Mouse (Mus musculus): ENCODE results near the gene Ttn. TPM values are rescaled to one million over a fixed set of nuclear protein-coding genes. Genes with fewer than 3 reads are reported as not detected.
"Not testable (repeated sequence)": the region's sequence is repeated elsewhere in the genome, so short reads cannot be mapped to it uniquely, and the experiment has no call there.

The Ttn gene
- polyA plus RNA-seq (2015; fragmentation: Nextera tagmentation; extraction: Ambion mirVana), result 9.5 and 15.2 TPM in 2 replicates

GRCm38 (mm10) chr2:76982391-76983145 lies at the start of gene Ttn:
Gene Ttn, minus strand, starts transcription at chr2:76982547.
- 82% methylated on average over 18 of the region's 18 CpGs for WGBS
- no peak for ATAC-seq (replicated peaks; ENCODE audit: low FRiP score)
- no peaks in the 10 kb centered on the region for H3K36me3 ChIP-seq
- H3K4me1 ChIP-seq, result no peaks in the 10 kb centered on the region
- no peaks in the 10 kb centered on the region for H3K27me3 ChIP-seq
- H3K9ac ChIP-seq, result no peak within 1 kb of the TSS
- H3K4me2 ChIP-seq, result no peak within 1 kb of the TSS
- no peak within 1 kb of the TSS for H3K4me3 ChIP-seq (replicated peaks)
- H3K27ac ChIP-seq, result no peak within 1 kb of the TSS
- H3K9me3 ChIP-seq (replicated peaks), result no peaks in the 10 kb centered on the region

DNA sequence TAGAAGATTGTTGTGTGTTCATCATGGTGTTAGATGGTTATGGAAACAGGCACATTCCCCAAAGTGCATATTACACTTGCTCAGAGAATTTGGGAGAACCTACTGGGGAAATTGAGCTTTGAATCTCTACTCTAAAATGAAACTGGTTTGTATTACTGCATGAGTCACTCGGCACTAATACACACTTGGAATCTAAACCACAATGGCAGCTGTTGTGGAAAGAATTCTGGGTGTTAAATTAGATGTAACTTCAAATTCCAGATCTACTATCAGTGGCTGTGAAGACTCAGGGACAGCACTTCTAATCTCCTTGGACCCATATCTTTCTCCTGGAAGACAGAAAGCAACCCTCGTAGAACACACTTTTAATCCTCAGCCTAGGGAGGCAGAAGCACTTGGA lies 38.3 kb upstream of the Ttn start:
- Histone ChIP-seq H3K4me3 (replicated peaks) (no peak overlapping the region), H3K4me1 (no peaks in the 10 kb centered on the region), H3K9me3 (replicated peaks) (no peaks in the 10 kb centered on the region), H3K27ac (no peak overlapping the region), H3K36me3 (no peaks in the 10 kb centered on the region), H3K9ac (no peak overlapping the region), H3K27me3 (no peaks in the 10 kb centered on the region), H3K4me2 (no peak overlapping the region)
- WGBS, result 75% methylated on average over 2 of the region's 2 CpGs
- no peak for ATAC-seq (replicated peaks; ENCODE audit: low FRiP score)

GRCm38 (mm10) chr2:77017735-77018134 lies 35.4 kb upstream of the Ttn start:
- no peak overlapping the region for H3K9ac ChIP-seq
- no peaks in the 10 kb centered on the region for H3K4me1 ChIP-seq

GRCm38 (mm10) chr2:77013449-77013848 lies 31.1 kb upstream of the Ttn start:
- H3K27me3 ChIP-seq; H3K4me3 ChIP-seq (replicated peaks); H3K27ac ChIP-seq; H3K9me3 ChIP-seq (replicated peaks); H3K9ac ChIP-seq; H3K36me3 ChIP-seq; H3K4me1 ChIP-seq; H3K4me2 ChIP-seq; ATAC-seq (replicated peaks; ENCODE audit: low FRiP score): not testable (repeated sequence)
- 92% methylated on average over 6 of the region's 6 CpGs for WGBS

More at GRCm38 (mm10) chr2:77017735-77018134, 35.4 kb upstream of the Ttn start:
- Histone ChIP-seq H3K9me3 (replicated peaks) (no peaks in the 10 kb centered on the region), H3K4me2 (no peak overlapping the region), H3K36me3 (no peaks in the 10 kb centered on the region), H3K4me3 (replicated peaks) (no peak overlapping the region), H3K27me3 (no peaks in the 10 kb centered on the region), H3K27ac (no peak overlapping the region)
- 70% methylated on average over 4 of the region's 4 CpGs for WGBS
- ATAC-seq (replicated peaks; ENCODE audit: low FRiP score), result no peak

DNA sequence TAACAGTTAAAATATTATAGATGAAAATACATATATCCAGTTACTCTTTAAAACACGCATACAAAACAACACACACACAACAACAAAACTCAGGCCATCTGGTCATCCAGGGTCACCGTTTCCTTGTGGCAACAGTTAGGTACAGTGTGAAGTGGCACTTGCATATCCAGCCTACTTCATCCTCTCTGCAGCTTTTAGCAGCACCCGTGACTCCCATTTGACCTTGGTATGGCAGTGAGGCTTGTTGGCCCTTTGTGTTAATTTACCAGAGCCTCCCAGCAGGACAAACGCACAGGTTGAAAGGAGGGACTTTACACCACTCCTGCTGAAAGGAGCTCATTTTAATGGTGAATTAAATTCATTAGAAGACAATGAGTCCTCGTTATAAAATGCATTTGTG lies 29.6 kb upstream of the Ttn start:
- H3K4me3 ChIP-seq (replicated peaks), result no peak overlapping the region
- no peaks in the 10 kb centered on the region for H3K9me3 ChIP-seq (replicated peaks)
- H3K9ac ChIP-seq, result no peak overlapping the region
- 66% methylated on average over 5 of the region's 5 CpGs for WGBS
- H3K36me3 ChIP-seq, result no peaks in the 10 kb centered on the region
- no peak for ATAC-seq (replicated peaks; ENCODE audit: low FRiP score)
- H3K4me2 ChIP-seq, result no peak overlapping the region
- H3K4me1 ChIP-seq, result no peaks in the 10 kb centered on the region
- H3K27ac ChIP-seq, result no peak overlapping the region
- no peaks in the 10 kb centered on the region for H3K27me3 ChIP-seq

DNA sequence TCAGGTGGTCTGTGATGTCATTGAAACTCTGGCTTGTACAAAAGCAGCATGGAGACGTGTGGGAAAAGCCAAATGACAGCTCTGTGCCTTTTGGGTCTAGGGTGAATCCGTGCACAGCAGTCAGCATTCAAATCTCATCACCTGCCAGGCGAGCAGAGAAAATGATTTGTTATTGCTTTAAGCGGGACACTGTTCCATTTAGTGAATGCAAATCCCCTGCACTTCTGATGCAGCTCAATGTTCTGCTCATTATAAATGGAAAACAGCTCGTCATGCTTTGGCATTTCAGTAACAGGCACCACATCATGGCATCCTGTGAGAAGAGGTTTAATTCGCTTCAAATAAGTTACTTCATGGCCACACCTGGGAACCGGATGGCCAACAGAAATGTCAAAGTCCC lies 24.7 kb upstream of the Ttn start:
- no peak overlapping the region for H3K9ac ChIP-seq
- no peaks in the 10 kb centered on the region for H3K4me1 ChIP-seq
- H3K27me3 ChIP-seq, result no peaks in the 10 kb centered on the region
- H3K4me2 ChIP-seq, result no peak overlapping the region
- no peak overlapping the region for H3K27ac ChIP-seq
- WGBS, result 81% methylated on average over 7 of the region's 7 CpGs
- no peaks in the 10 kb centered on the region for H3K36me3 ChIP-seq
- no peak overlapping the region for H3K4me3 ChIP-seq (replicated peaks)
- ATAC-seq (replicated peaks; ENCODE audit: low FRiP score), result no peak
- H3K9me3 ChIP-seq (replicated peaks), result no peaks in the 10 kb centered on the region

GRCm38 (mm10) chr2:77003148-77003547 lies 20.8 kb upstream of the Ttn start:
- no peak overlapping the region for H3K4me3 ChIP-seq (replicated peaks)
- WGBS, result 77% methylated on average over 2 of the region's 2 CpGs
- no peaks in the 10 kb centered on the region for H3K9me3 ChIP-seq (replicated peaks)
- H3K9ac ChIP-seq, result no peak overlapping the region
- H3K4me2 ChIP-seq, result no peak overlapping the region
- no peaks in the 10 kb centered on the region for H3K27me3 ChIP-seq
- no peak overlapping the region for H3K27ac ChIP-seq
- H3K4me1 ChIP-seq, result no peaks in the 10 kb centered on the region
- no peak for ATAC-seq (replicated peaks; ENCODE audit: low FRiP score)
- H3K36me3 ChIP-seq, result no peaks in the 10 kb centered on the region

GRCm38 (mm10) chr2:76998351-76998750 lies 16.0 kb upstream of the Ttn start:
- Histone ChIP-seq H3K9me3 (replicated peaks) (no peaks in the 10 kb centered on the region), H3K27me3 (no peaks in the 10 kb centered on the region), H3K27ac (no peak overlapping the region), H3K4me3 (replicated peaks) (no peak overlapping the region), H3K4me1 (no peaks in the 10 kb centered on the region), H3K36me3 (no peaks in the 10 kb centered on the region), H3K4me2 (no peak overlapping the region), H3K9ac (no peak overlapping the region)
- ATAC-seq (replicated peaks; ENCODE audit: low FRiP score), result no peak
- WGBS, result 51% methylated on average over 5 of the region's 5 CpGs

GRCm38 (mm10) chr2:76992493-76993201 lies 10.3 kb upstream of the Ttn start:
- Histone ChIP-seq H3K27ac (no peak overlapping the region), H3K36me3 (no peaks in the 10 kb centered on the region), H3K9me3 (replicated peaks) (no peaks in the 10 kb centered on the region), H3K4me2 (no peak overlapping the region), H3K4me3 (replicated peaks) (no peak overlapping the region), H3K27me3 (no peaks in the 10 kb centered on the region), H3K4me1 (no peaks in the 10 kb centered on the region), H3K9ac (no peak overlapping the region)
- ATAC-seq (replicated peaks; ENCODE audit: low FRiP score), result no peak
- WGBS, result 61% methylated on average over 5 of the region's 5 CpGs

- WGBS, result 85% methylated on average over 4 of the region's 4 CpGs
- H3K36me3 ChIP-seq, result no peaks in the 10 kb centered on the region
- ATAC-seq (replicated peaks; ENCODE audit: low FRiP score), result no peak
- no peak overlapping the region for H3K9ac ChIP-seq
- H3K27me3 ChIP-seq, result no peaks in the 10 kb centered on the region
- no peaks in the 10 kb centered on the region for H3K4me1 ChIP-seq
- no peak overlapping the region for H3K27ac ChIP-seq
- no peak overlapping the region for H3K4me3 ChIP-seq (replicated peaks)
- H3K9me3 ChIP-seq (replicated peaks), result no peaks in the 10 kb centered on the region
- H3K4me2 ChIP-seq, result no peak overlapping the region
These were observed 5.0 kb upstream of the Ttn start for GRCm38 (mm10) chr2:76987317-76987716.

GRCm38 (mm10) chr2:76984384-76984783 lies 2.0 kb upstream of the Ttn start:
- no peak for ATAC-seq (replicated peaks; ENCODE audit: low FRiP score)

GRCm38 (mm10) chr2:76983601-76984000 lies 1.3 kb upstream of the Ttn start:
- H3K36me3 ChIP-seq, result no peaks in the 10 kb centered on the region
- no peak overlapping the region for H3K27ac ChIP-seq
- H3K4me2 ChIP-seq, result no peak overlapping the region
- no peaks in the 10 kb centered on the region for H3K9me3 ChIP-seq (replicated peaks)
- no peak for ATAC-seq (replicated peaks; ENCODE audit: low FRiP score)
- 55% methylated on average over 5 of the region's 5 CpGs for WGBS
- no peak overlapping the region for H3K9ac ChIP-seq
- no peaks in the 10 kb centered on the region for H3K4me1 ChIP-seq
- no peak overlapping the region for H3K4me3 ChIP-seq (replicated peaks)
- no peaks in the 10 kb centered on the region for H3K27me3 ChIP-seq

More at GRCm38 (mm10) chr2:76984384-76984783, 2.0 kb upstream of the Ttn start:
- Histone ChIP-seq H3K27ac (no peak overlapping the region), H3K36me3 (no peaks in the 10 kb centered on the region), H3K4me2 (no peak overlapping the region), H3K4me3 (replicated peaks) (no peak overlapping the region), H3K27me3 (no peaks in the 10 kb centered on the region), H3K9me3 (replicated peaks) (no peaks in the 10 kb centered on the region), H3K9ac (no peak overlapping the region), H3K4me1 (no peaks in the 10 kb centered on the region)
- 89% methylated on average over 5 of the region's 5 CpGs for WGBS

Measured in kidney, embryonic 15.5 days (tissue).